Mouse (Mus musculus): ENCODE results near the gene Pald1. TPM values are rescaled to one million over a fixed set of nuclear protein-coding genes. Genes with fewer than 3 reads are reported as not detected.

The Pald1 gene
- total RNA-seq, 4 experiments from 2014 or later, result 13.2 to 24.9 (median 19.0) TPM

DNA sequence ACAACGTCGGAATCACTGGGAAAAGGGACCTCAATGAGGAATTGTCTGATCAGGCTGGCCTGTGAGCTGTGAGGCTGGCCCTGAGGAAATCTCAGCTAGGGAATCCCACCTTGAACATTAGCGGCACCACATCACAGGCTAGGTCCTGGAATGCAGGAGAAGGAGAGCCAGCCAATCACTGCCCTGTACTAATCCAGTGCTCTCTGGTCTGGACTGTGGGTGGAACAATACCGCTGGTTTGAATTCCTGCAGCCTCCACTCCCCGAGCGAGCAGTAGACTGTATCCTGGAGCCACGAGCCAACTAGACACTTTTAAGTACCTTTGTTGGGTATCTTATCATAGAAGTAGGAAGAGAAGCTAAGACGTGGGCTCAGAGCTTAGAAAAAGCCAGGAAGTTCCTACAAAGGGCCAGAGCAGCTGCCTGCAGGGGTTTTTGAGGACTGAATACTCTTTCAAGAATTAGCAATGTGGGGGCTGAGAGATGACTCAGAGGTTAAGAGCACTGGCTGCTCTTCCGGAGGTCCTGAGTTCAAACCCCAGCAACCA is 57.5 kb downstream of the Pald1 start:
- no peak for DNase-seq

DNA sequence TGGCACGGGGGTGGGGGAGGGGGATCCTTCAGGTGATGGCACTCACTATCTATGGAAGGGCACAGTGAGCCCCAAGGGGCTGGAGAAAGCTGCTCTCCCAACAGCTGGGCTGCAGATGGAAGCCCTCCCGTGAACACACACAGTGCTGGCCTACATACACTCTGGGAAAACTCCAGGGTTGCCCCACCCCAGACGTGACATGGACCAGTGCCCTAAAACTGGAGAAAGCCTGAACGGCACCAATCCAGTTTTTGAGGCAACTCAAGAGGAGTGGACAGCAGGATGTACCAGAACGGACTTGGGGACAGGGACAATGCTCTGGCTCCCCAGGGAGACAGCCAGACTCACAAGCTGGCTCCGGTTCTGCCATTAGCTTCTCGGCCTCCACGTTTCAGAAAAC is 58.6 kb downstream of the Pald1 start:
- no peak for DNase-seq

GRCm38 (mm10) chr10:61318527-61318926 is 64.8 kb downstream of the Pald1 start:
- DNase-seq, result no peak

DNA sequence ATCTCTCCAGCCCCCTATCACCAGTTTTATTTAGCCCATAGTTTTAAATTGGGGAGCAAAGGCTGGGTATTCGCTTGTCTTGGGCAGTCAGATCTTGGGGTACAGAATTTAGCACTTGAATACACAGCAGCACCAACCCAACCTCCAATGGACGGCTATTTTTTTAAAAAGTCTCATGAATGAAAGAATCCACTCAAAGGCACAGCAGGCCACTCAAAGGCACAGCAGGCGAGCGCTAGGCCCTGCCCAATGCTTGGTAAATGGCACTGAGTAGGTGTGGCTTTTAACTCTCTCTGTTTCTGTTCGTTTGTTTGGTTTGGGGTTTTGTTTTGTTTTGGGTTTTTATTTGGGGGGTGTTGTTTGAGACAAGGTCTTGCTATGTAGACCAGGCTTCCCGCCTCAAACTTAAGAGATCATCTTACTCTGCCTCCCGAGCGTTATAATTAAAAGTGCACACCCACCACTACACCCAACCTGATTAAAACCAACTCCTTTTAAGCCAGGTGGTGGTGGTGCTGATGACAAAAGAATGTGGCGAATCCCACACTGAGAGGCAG is 67.9 kb downstream of the Pald1 start:
- no peak for DNase-seq

- DNase-seq, result no peak
Measured at GRCm38 (mm10) chr10:61313750-61314149, 69.6 kb downstream of the Pald1 start.

- DNase-seq, result no peak
Measured at GRCm38 (mm10) chr10:61312754-61313153, 70.6 kb downstream of the Pald1 start.

DNA sequence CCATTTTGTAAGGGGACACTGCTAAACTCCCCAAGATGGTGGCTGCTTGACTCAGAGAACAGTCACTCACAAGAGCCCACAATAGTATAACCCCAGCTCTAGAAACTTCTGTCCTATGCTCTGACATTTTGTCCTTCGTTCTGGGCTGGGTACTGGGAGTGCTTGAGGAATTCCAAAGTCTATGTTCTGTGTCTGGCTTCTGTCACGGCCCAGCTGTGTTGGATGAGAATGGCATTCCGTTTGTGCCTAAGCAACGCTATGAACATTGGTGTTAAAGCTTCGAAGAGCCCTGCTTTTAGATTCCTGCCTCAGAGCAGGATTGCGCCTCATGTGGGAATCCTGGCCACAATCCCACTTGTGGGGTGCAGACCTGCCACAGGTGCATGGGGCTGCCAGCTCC is 71.2 kb downstream of the Pald1 start:
- DNase-seq, result no peak

DNA sequence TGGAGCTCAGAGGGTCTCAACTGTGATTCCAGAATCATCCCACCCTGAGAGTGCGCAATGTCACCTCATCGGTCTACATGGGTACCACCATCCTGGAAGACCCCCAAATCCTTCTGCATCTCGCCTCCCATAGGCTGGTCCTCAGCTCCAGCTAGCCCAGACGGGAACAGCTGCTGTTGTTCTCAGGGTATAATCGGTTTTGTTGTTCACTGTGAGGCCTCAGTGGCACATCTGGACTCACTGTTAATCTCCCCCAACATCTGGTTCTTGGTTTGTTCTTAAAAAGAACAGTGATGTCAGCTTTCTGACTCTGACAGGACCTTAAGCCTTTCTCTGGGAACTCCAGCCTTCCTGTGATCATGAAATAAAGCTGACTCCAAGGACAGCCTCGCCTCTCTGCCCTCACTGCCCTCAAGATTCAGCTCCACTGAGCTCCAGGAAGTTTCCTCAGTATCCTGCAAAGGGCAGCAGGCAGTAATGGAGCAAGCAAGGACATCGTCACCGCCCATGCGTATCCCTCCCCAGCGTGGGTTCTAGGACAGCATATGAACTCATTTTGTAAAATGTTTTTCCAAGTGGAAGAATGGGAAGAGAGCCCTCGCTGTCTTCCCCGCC is 74.5 kb downstream of the Pald1 start:
- no peak for DNase-seq

DNA sequence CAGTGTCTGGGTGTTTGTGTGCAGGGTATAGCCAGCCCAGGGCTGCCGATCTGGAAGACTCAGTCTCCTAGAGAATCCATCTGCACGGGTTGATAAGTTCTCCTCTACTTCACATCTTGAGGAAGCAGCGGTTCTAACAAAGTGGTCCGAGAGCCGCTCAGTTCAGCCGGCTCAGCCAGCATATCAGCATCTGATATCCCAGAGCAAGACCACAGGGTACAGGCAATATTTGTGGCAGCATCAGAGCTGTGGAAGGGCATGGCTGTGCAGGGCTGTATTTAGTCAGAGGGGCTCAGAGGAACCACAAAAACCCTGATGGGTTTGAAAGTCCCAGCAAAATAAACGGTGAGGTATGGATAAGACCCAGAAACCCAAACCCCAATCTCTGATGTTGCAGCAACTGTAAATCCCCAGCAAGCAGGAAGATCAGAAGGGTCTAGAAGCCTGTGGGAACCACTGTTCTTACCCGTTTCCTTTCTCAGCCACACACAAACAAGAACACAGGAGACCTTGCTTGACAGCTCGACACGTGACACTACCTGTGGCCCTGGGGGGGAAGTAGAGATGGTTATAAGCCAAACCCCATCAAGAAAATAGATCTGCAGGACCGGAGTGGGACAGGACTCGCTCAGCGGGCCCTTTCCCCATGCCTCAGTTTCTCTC is 77.3 kb downstream of the Pald1 start:
- no peak for DNase-seq

GRCm38 (mm10) chr10:61304046-61304445 is 79.3 kb downstream of the Pald1 start:
- no peak for DNase-seq

DNA sequence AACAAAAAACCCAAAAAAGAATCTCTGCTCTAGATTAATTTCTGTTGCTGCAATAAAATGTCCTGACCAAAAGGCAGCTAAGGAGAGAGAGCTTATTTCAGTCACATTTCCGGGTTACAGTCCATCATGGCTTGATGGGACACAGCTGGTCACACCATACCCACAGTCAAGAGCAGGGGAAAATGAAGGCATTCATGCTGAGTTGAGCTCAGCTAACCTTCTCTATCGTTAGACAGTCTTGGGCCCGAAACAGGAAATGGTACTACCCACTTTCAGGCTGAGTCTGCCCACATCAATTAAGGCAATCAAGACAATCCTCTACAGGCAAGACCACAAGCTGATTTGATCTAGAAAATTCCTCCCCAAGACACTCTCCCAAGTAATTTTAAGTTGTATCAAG is 82.3 kb downstream of the Pald1 start:
- DNase-seq, result no peak

GRCm38 (mm10) chr10:61297477-61297876 is 85.9 kb downstream of the Pald1 start, which contains the start of gene Prf1:
Gene Prf1, plus strand, starts transcription at chr10:61297833.
- no peak for DNase-seq

DNA sequence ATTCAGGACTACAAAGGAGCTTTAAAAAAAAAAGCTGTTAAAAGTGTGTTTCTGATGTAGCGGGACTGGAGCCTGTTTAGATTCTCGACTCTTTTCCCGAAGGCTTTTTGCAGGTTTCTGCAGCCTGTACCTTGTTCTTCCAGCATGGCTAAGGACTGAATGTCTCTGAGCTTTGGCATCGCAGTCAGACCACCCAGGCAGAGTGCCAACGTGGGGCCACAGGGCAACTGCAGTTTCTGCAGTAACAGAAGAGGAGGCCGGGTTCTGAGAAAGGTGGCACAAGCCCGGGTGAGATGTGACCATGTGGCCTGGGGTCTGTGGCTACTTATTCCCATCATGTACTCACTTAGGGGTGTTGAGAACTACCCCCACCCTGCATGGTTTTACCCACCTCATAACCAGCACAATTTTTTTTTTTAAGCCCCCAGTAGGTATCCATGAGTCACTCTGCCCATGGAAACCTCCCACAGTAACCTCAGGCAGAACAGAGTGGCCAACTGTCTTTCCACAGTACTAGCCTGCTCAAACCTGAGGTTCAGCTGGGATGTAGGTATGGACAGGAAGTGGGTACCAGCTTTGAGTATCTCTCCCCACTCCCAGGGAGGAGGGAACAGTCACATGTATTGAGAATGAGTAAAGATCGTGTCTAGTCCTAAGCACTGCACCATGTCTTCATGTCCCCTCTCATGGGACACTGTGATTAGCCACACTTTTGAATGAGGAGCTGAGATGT is 86.5 kb downstream of the Pald1 start:
- no peak for DNase-seq

- DNase-seq, result no peak
Measured at GRCm38 (mm10) chr10:61294242-61294641, 89.1 kb downstream of the Pald1 start.

DNA sequence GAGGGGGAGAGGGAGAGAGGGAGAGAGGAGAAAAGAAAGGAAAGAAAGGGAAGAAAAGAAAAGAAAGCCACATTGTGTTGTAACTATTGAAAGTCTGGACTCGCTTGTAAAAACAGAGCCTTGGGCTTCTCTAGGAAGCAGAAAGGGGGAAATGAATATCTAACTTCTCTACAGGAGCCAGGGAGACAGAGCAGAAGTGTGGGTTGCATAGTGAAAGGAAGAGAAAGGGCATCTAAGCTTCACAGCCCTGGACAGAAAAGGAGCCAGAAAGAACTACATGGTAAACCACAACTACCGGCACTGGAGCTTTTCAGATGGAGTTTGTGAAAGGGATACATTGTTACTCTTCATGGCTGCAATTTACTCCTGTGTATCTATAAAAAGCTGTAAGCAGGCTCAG is 92.9 kb downstream of the Pald1 start:
- no peak for DNase-seq

DNA sequence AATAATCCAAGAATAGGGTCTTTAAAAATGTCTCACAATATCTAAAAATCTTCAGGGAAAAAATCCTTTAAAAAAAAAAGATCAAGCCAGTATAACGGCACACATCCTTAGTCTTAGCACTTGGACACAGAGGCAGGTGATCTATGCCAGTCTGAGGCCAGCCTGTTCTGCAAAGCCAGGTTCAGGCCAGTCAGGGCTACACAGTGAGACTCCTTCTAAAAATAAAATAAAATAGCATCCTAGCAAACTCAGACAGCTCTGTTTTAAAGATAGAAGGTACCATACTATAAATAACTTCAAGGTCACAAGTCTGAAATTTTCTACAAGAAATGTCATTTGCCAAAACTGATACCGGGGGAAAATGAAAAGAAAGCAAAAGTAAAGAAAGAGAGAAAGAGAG is 93.3 kb downstream of the Pald1 start:
- no peak for DNase-seq

DNA sequence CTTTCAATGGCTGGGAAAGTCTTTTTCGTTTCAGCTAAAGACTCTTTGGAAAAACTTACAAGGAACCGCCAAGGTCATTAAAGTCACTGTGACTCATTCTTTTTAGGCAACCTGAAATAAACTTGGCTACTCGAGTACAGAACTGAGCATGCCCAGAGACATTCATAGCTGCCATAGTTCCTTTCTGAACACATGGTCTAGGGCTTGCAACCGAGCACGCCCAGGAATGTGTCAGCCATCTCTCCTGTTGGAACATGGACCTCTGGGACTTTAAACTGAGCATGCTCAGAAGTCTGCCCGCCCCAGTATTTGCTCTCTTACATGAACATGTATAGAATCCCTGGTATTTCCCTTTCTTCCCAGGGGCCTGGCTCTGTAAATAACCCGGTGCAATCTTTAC is 97.1 kb downstream of the Pald1 start:
- no peak for DNase-seq

DNA sequence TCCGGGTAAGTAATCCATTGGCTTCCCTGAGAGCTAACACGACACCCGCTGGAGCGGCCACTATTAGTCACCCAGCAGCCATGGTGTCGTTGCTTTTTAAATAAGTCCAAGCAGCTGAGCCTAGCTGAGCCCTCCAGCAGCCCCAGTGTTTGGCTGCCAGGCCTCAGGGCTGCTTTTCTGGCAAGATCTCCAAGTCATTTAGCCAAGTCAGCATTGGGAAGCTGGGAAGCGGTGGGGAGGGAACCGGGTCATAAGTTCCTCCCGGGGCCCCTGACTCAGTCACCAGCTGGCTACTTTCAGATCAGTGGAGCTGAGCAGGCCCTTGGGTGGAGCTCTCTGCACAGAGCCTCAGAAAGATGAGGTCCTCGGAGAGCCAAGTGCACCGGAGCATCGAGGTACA is 98.1 kb downstream of the Pald1 start:
- no peak for DNase-seq

DNA sequence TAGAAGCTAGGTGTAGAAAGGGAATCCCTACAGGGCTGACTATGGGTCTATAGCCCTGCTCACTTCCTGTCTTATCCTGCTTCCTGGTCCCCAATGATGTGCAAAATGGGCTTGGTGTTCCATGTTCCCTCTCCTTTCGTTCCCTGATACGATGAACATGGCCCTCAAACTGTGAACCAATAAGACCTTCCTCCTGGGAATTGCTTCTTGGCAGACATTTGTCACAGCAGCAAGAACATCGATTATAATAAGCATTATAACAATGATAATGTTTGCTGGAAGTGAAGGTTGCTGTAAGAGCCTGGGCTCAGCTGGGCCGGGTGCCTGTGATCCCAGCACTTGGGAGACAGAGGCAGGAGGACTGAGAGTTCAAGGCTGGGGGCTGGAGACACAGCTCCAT is 99.0 kb downstream of the Pald1 start:
- DNase-seq, result no peak

- no peak for DNase-seq
Measured at GRCm38 (mm10) chr10:61281115-61281514, 102.2 kb downstream of the Pald1 start.

- peak; percentile 40 for DNase-seq
Measured at GRCm38 (mm10) chr10:61277918-61278674, 105.2 kb downstream of the Pald1 start.

DNA sequence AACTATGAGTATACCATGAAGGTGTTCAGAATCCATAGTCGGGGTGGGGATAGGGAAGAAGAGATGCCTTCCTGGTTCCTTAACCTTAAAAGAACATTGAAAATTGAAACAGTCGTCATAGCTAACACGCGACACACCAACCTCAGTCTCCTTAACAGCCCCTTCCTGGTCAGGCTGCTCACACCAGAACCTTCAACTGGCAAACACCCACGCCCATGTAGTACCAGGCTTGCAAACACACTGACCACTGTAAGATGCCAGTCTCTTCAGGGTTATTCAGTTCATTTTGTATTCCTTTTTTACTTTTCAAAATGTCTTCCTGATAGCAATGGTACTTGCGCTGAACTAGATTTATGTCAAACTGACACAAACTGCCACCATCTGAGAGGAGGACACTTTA is 106.3 kb downstream of the Pald1 start:
- no peak for DNase-seq

Data from adrenal gland, adult 8-10 months (tissue).